Comparison of ENCODE assay signal across 30 mouse cellular contexts in genomic region chr9:99484632-99485031, GRCm38 (mm10). TPM values are rescaled to one million over a fixed set of nuclear protein-coding genes. Genes with fewer than 3 reads are reported as not detected.
A peak's percentile ranks its signal among the peaks of the same experiment; 100 is the strongest.
DNase-seq lines count a peak whose midpoint lies in the region; ATAC-seq and TF ChIP-seq lines count a peak whose summit lies in the region.
"Had no signal": no experiment of that assay in that cellular context is flagged by ENCODE, and none has a peak within 500 bp of the region (broad histone marks: within the 10 kb centered on the region; RNA-seq: fewer than 3 reads in every experiment).

No protein-coding gene starts in this region.

- H3K9me3 ChIP-seq in liver, embryonic 12.5 days (replicated peaks): no peaks in the 10 kb centered on the region
- no peaks in the 10 kb centered on the region for H3K9me3 ChIP-seq in liver, embryonic 11.5 days (ENCODE audit: control insufficient read depth, low read length)
- no peaks in the 10 kb centered on the region for H3K9me3 ChIP-seq in liver, embryonic 14.5 days (ENCODE audit: control insufficient read depth, low read length)
- H3K9me3 ChIP-seq in liver, embryonic 15.5 days (replicated peaks): no peaks in the 10 kb centered on the region
- H3K9me3 ChIP-seq: embryonic facial prominence, embryonic 13.5 days; embryonic facial prominence, embryonic 15.5 days; forebrain, embryonic 12.5 days; G1E had no signal

- H3K9ac ChIP-seq in liver, embryonic 12.5 days: no peak overlapping the region
- no peak overlapping the region for H3K9ac ChIP-seq in liver, embryonic 11.5 days (ENCODE audit: low read depth, low read length)
- no peak overlapping the region for H3K9ac ChIP-seq in liver, embryonic 14.5 days (replicated peaks)
- no peak overlapping the region for H3K9ac ChIP-seq in liver, embryonic 15.5 days
- H3K9ac ChIP-seq: embryonic facial prominence, embryonic 13.5 days; embryonic facial prominence, embryonic 15.5 days; forebrain, embryonic 12.5 days had no signal

- peak; percentile 67 for ATAC-seq in liver, embryonic 12.5 days
- ATAC-seq in liver, embryonic 11.5 days (replicated peaks; ENCODE audit: low FRiP score): no peak
- peak; percentile 68; the same call in 1 of the 2 replicates for ATAC-seq in liver, embryonic 14.5 days (ENCODE audit: insufficient read depth)
- peak; percentile 60; the same call in 1 of the 2 replicates for ATAC-seq in liver, embryonic 15.5 days (ENCODE audit: insufficient read depth)
- ATAC-seq: activated CD4-positive, CD25-positive, alpha-beta regulatory T cell, adult 4 months; CD4-positive, CD25-positive, alpha-beta regulatory T cell, adult 4 months; forebrain, embryonic 14.5 days; forebrain, embryonic 16.5 days; Patski had no signal

- TF ChIP-seq EP300 in liver, embryonic 14.5 days (IDR thresholded peaks at IDR 0.05; ENCODE audit: low read depth): no peak

- H3K27me3 ChIP-seq in liver, embryonic 12.5 days (replicated peaks): no peaks in the 10 kb centered on the region
- H3K27me3 ChIP-seq in liver, embryonic 11.5 days (replicated peaks; ENCODE audit: control insufficient read depth, insufficient read depth, low read length): no peaks in the 10 kb centered on the region
- H3K27me3 ChIP-seq in liver, embryonic 14.5 days (ENCODE audit: control insufficient read depth, insufficient read depth, low read length): no peaks in the 10 kb centered on the region
- H3K27me3 ChIP-seq in liver, embryonic 15.5 days: no peaks in the 10 kb centered on the region
- H3K27me3 ChIP-seq: CH12.LX; embryonic facial prominence, embryonic 13.5 days; embryonic facial prominence, embryonic 15.5 days; forebrain, embryonic 12.5 days; Patski had no signal

- peaks cover 75% of the 10 kb centered on the region for H3K36me3 ChIP-seq in liver, embryonic 12.5 days
- peaks cover 18% of the 10 kb centered on the region for H3K36me3 ChIP-seq in liver, embryonic 11.5 days (ENCODE audit: control insufficient read depth, insufficient read depth, low read length)
- H3K36me3 ChIP-seq in liver, embryonic 14.5 days (replicated peaks; ENCODE audit: control insufficient read depth, insufficient read depth, low read depth): peaks cover 5% of the 10 kb centered on the region
- H3K36me3 ChIP-seq in liver, embryonic 15.5 days (replicated peaks): peaks cover 51% of the 10 kb centered on the region

- no peak for TF ChIP-seq CTCF in liver, embryonic 14.5 days (IDR thresholded peaks at IDR 0.05; ENCODE audit: low read depth)

- DNase-seq in liver, embryonic 11.5 days (ENCODE audit: low spot score): no peak
- no peak for DNase-seq in liver, embryonic 14.5 days (ENCODE audit: low read depth in 3 of 3, low spot score in 3 of 3)
- DNase-seq in liver: no peak
- no peak for DNase-seq in gastrocnemius, adult 18-20 months (ENCODE audit: low spot score)
- DNase-seq: adrenal gland, adult 8-10 months; adrenal gland, postnatal 14 days; adrenal gland, postnatal 36 days; B cell, adult 2 months; cerebellum, adult 11 months; cerebellum, adult 18-20 months; cerebellum, adult 8-10 months; cerebellum, adult 9-11 months; cerebellum, postnatal 14 days; cerebellum, postnatal 36 days; embryo, embryonic 11 days had no signal

- peak overlapping the region; percentile 11 for H3K4me2 ChIP-seq in liver, embryonic 12.5 days
- no peak overlapping the region for H3K4me2 ChIP-seq in liver, embryonic 11.5 days
- H3K4me2 ChIP-seq in liver, embryonic 14.5 days (ENCODE audit: low read depth): peak overlapping the region; percentile 20
- peak overlapping the region; percentile 29 for H3K4me2 ChIP-seq in liver, embryonic 15.5 days
- H3K4me2 ChIP-seq: embryonic facial prominence, embryonic 13.5 days; embryonic facial prominence, embryonic 15.5 days; forebrain, embryonic 12.5 days had no signal

- H3K4me3 ChIP-seq in liver, embryonic 12.5 days: no peak overlapping the region
- H3K4me3 ChIP-seq in liver, embryonic 11.5 days (ENCODE audit: low read depth, low read length): no peak overlapping the region
- H3K4me3 ChIP-seq in liver, embryonic 14.5 days (ENCODE audit: insufficient read depth in 1 of 2, low read depth in 2 of 2, low read length in 2 of 2): no peak overlapping the region
- no peak overlapping the region for H3K4me3 ChIP-seq in liver, embryonic 15.5 days (replicated peaks)
- H3K4me3 ChIP-seq: embryonic facial prominence, embryonic 13.5 days; embryonic facial prominence, embryonic 15.5 days; forebrain, embryonic 12.5 days had no signal

- H3K4me1 ChIP-seq in liver, embryonic 12.5 days: peaks cover 24% of the 10 kb centered on the region
- peaks cover 13% of the 10 kb centered on the region for H3K4me1 ChIP-seq in liver, embryonic 11.5 days (replicated peaks; ENCODE audit: control insufficient read depth, insufficient read depth, low read length)
- H3K4me1 ChIP-seq in liver, embryonic 14.5 days (replicated peaks; ENCODE audit: control insufficient read depth in 2 of 2, insufficient read depth in 2 of 2, low read length in 1 of 2): peaks cover 12 to 18% of the 10 kb centered on the region in 2 experiments
- peaks cover 17% of the 10 kb centered on the region for H3K4me1 ChIP-seq in liver, embryonic 15.5 days (replicated peaks)
- H3K4me1 ChIP-seq: embryonic facial prominence, embryonic 13.5 days; embryonic facial prominence, embryonic 15.5 days; forebrain, embryonic 12.5 days had no signal

- 0 out of 2 replicates have a peak overlapping the region, but pooled peaks have one; percentile 39 for H3K27ac ChIP-seq in liver, embryonic 12.5 days
- no peak overlapping the region for H3K27ac ChIP-seq in liver, embryonic 11.5 days (ENCODE audit: low read depth, low read length)
- no peak overlapping the region for H3K27ac ChIP-seq in liver, embryonic 14.5 days
- 0 out of 2 replicates have a peak overlapping the region, but pooled peaks have one; percentile 33 for H3K27ac ChIP-seq in liver, embryonic 15.5 days (replicated peaks)
- H3K27ac ChIP-seq: embryonic facial prominence, embryonic 13.5 days; embryonic facial prominence, embryonic 15.5 days; forebrain, embryonic 12.5 days had no signal

RNA-seq across cellular contexts. Expression of gene Nme9, which starts 33.4 kb away (rescaled TPM):
- polyA plus RNA-seq in liver, embryonic 12.5 days (2016; fragmentation: Nextera tagmentation; extraction: Ambion mirVana): not detected in 2 replicates
- not detected in 2 replicates for polyA plus RNA-seq in liver, embryonic 11.5 days (2014; fragmentation: Nextera tagmentation; extraction: Ambion mirVana)
- polyA plus RNA-seq in liver, embryonic 14.5 days (2012; rRNA removed): 0.03 and 0.11 TPM in 2 replicates
- polyA plus RNA-seq in liver, embryonic 14.5 days (2014; fragmentation: Nextera tagmentation; extraction: Ambion mirVana): not detected in 2 replicates
- not detected in 2 replicates for polyA plus RNA-seq in liver, embryonic 15.5 days (2015; fragmentation: Nextera tagmentation; extraction: Ambion mirVana)
- total RNA-seq in gastrocnemius, adult 18-20 months (2021): not detected
- total RNA-seq: adrenal gland, adult 18-20 months; adrenal gland, adult 8-10 months; adrenal gland, postnatal 14 days; adrenal gland, postnatal 36 days; CH12.LX; common myeloid progenitor, adult 5-6 weeks; G1E had no signal
- polyA plus RNA-seq: activated CD4-positive, CD25-positive, alpha-beta regulatory T cell, adult 4 months; CD4-positive, CD25-positive, alpha-beta regulatory T cell, adult 4 months; embryonic facial prominence, embryonic 11.5 days; embryonic facial prominence, embryonic 13.5 days; G1E; Patski had no signal

RNA-seq across cellular contexts. Expression of gene Mras, which starts 47.5 kb away (rescaled TPM):
- polyA plus RNA-seq in liver, embryonic 12.5 days (2016; fragmentation: Nextera tagmentation; extraction: Ambion mirVana): 3.1 and 5.2 TPM in 2 replicates
- 4.8 and 5.5 TPM in 2 replicates for polyA plus RNA-seq in liver, embryonic 11.5 days (2014; fragmentation: Nextera tagmentation; extraction: Ambion mirVana)
- polyA plus RNA-seq in liver, embryonic 14.5 days (2012; rRNA removed): 2.0 and 2.7 TPM in 2 replicates
- 3.5 TPM in 2 replicates for polyA plus RNA-seq in liver, embryonic 14.5 days (2014; fragmentation: Nextera tagmentation; extraction: Ambion mirVana)
- 2.5 and 3.2 TPM in 2 replicates for polyA plus RNA-seq in liver, embryonic 15.5 days (2015; fragmentation: Nextera tagmentation; extraction: Ambion mirVana)
- 1 to 10 TPM; 6.4 to 7.8 TPM for total RNA-seq in gastrocnemius, adult 18-20 months (2021)
- polyA plus RNA-seq: activated CD4-positive, CD25-positive, alpha-beta regulatory T cell, adult 4 months; CD4-positive, CD25-positive, alpha-beta regulatory T cell, adult 4 months had no signal

Comparison
In these comparisons a context has a peak if more than half of its experiments do, and no peak if none do; other contexts are left out.
1. H3K27ac ChIP-seq: peak in liver, embryonic 12.5 days (single experiment) and liver, embryonic 15.5 days (single experiment); none in liver, embryonic 11.5 days (single experiment) and liver, embryonic 14.5 days (single experiment).